Mouse (Mus musculus) heart, postnatal 0 days (tissue): ENCODE measurements around the gene Slc5a6. TPM values are rescaled to one million over a fixed set of nuclear protein-coding genes. Genes with fewer than 3 reads are reported as not detected.

Experiments used
- ATAC-seq: fragments of 200-750 bp; cut with Nextera tagmentation; 2 replicates; pipeline ENCODE4 v1.8.0; 2017; ENCODE audit warnings: low read depth, moderate number of reproducible peaks, moderate library complexity; ENCODE audit not compliant: insufficient read depth
- DNase-seq: peaks from one replicate; pipeline ENCODE4 v3.0.0-alpha.2; 2016; ENCODE audit warnings: low spot score
- H3K27ac ChIP-seq: fragments of 300-500 bp; sonication (generic); 2 replicates; pipeline ENCODE4 v1.5.1; 2014; ENCODE audit warnings: low read depth, mild to moderate bottlenecking
- H3K27me3 ChIP-seq: fragments of 300-500 bp; sonication (generic); 2 replicates; pipeline ENCODE4 v1.6.1; 2014; ENCODE audit warnings: low read length, mixed read lengths; ENCODE audit not compliant: control insufficient read depth, insufficient read depth
- H3K36me3 ChIP-seq: fragments of 300-500 bp; sonication (generic); replicated peaks from 2 replicates; pipeline ENCODE4 v1.6.1; 2014; ENCODE audit warnings: low read length, mixed read lengths; ENCODE audit not compliant: control insufficient read depth, insufficient read depth
- H3K4me1 ChIP-seq: fragments of 300-500 bp; sonication (generic); 2 replicates; pipeline ENCODE4 v1.6.1; 2014; ENCODE audit warnings: antibody characterized with exemption; ENCODE audit not compliant: control insufficient read depth, insufficient read depth
- H3K4me2 ChIP-seq: fragments of 300-500 bp; sonication (generic); 2 replicates; pipeline ENCODE4 v1.6.1; 2014; ENCODE audit warnings: low read depth, mild to moderate bottlenecking, low read length, moderate library complexity
- H3K4me3 ChIP-seq: fragments of 300-500 bp; sonication (generic); 2 replicates; pipeline ENCODE4 v1.5.1; 2014; ENCODE audit warnings: low read depth, low read length
- H3K9ac ChIP-seq: fragments of 300-500 bp; sonication (generic); replicated peaks from 2 replicates; pipeline ENCODE4 v1.6.1; 2014; ENCODE audit warnings: low read depth, low read length, mixed read lengths
- H3K9me3 ChIP-seq: fragments of 300-500 bp; sonication (generic); replicated peaks from 2 replicates; pipeline ENCODE4 v1.6.1; 2016; ENCODE audit warnings: low read length; ENCODE audit not compliant: control insufficient read depth
- CTCF ChIP-seq: IDR thresholded peaks from 2 replicates; pipeline ENCODE4 v1.5.1; 2016; ENCODE audit warnings: antibody characterized with exemption, control low read depth, low read depth
- EP300 ChIP-seq: IDR thresholded peaks from 2 replicates; pipeline ENCODE4 v1.6.1; 2016; ENCODE audit warnings: antibody characterized with exemption, low read depth
- WGBS: fragments of 180-500 bp; shearing (Covaris S2); extraction: QIAGEN DNeasy Blood & Tissue Kit; methylation state at CpG from one replicate; pipeline ENCODE4 v1.1.7; 2014; 5-methylcytosine and 5-hydroxymethylcytosine counted together
- polyA plus RNA-seq: library from polyadenylated mRNA; unstranded; fragments of >200 nt; fragmentation: Nextera tagmentation; extraction: Ambion mirVana; gene quantifications from 2 replicates; pipeline ENCODE4 v1.2.1, GENCODE M21; 2015
- total RNA-seq: library from RNA; depleted of rRNA; stranded (reverse); fragments of >200 nt; gene quantifications from 2 replicates; pipeline ENCODE4 v1.2.3, GENCODE M21; 2014; ENCODE audit warnings: low replicate concordance

The Slc5a6 gene
- total and polyA plus RNA-seq, 2 experiments from 2014 or later: 5.2 to 7.7 TPM

GRCm38 (mm10) chr5:31082935-31083625 is 34.4 kb upstream of the Slc5a6 start:
- H3K4me1 ChIP-seq: peaks cover 11% of the 10 kb centered on the region
- ATAC-seq (0 out of 2 replicates have a peak, but pooled peaks have one; percentile 25), DNase-seq (peak; percentile 29)
- no peaks in the 10 kb centered on the region for H3K9me3 ChIP-seq
- 7% methylated on average over 12 of the region's 12 CpGs for WGBS
- TF ChIP-seq EP300 (no peak), CTCF (no peak)
- H3K4me3 ChIP-seq: peak overlapping the region; percentile 7; the same call in 1 of the 2 replicates
- H3K27ac ChIP-seq: no peak overlapping the region
- peak overlapping the region; percentile 39 for H3K4me2 ChIP-seq
- 0 out of 2 replicates have a peak, but pooled peaks cover 3% of the 10 kb centered on the region for H3K27me3 ChIP-seq
- peaks cover 1% of the 10 kb centered on the region; the same call in 1 of the 2 replicates for H3K36me3 ChIP-seq
- H3K9ac ChIP-seq: no peak overlapping the region

- peak; percentile 67 for DNase-seq
- Histone ChIP-seq H3K4me1 (peaks cover 11% of the 10 kb centered on the region), H3K36me3 (peaks cover 9% of the 10 kb centered on the region; the same call in 1 of the 2 replicates), H3K27ac (no peak overlapping the region), H3K9ac (no peak overlapping the region), H3K9me3 (no peaks in the 10 kb centered on the region), H3K4me3 (no peak overlapping the region), H3K27me3 (no peaks in the 10 kb centered on the region), H3K4me2 (peak overlapping the region; percentile 39; the same call in 1 of the 2 replicates)
- peak; percentile 34; the same call in 1 of the 2 replicates for ATAC-seq
- WGBS: 9% methylated on average over 5 of the region's 5 CpGs
- no peak for TF ChIP-seq EP300
- peak; percentile 71 for TF ChIP-seq CTCF
Measured at GRCm38 (mm10) chr5:31082355-31082754, 33.6 kb upstream of the Slc5a6 start.

- no peak overlapping the region for H3K4me2 ChIP-seq
- peak; percentile 26 for DNase-seq
- peak; percentile 66 for TF ChIP-seq CTCF
- no peak for TF ChIP-seq EP300
- H3K9me3 ChIP-seq: no peaks in the 10 kb centered on the region
- peaks cover 18% of the 10 kb centered on the region for H3K36me3 ChIP-seq
- H3K4me3 ChIP-seq: no peak overlapping the region
- no peak overlapping the region for H3K27ac ChIP-seq
- no peak overlapping the region for H3K9ac ChIP-seq
- 88% methylated on average over 3 of the region's 3 CpGs for WGBS
- no peak for ATAC-seq
- H3K27me3 ChIP-seq: no peaks in the 10 kb centered on the region
- H3K4me1 ChIP-seq: peaks cover 11% of the 10 kb centered on the region
Measured at GRCm38 (mm10) chr5:31081386-31081785, 32.7 kb upstream of the Slc5a6 start.

GRCm38 (mm10) chr5:31080795-31081164 is 32.1 kb upstream of the Slc5a6 start:
- H3K4me2 ChIP-seq: no peak overlapping the region
- H3K27me3 ChIP-seq: no peaks in the 10 kb centered on the region
- no peak overlapping the region for H3K27ac ChIP-seq
- H3K9ac ChIP-seq: no peak overlapping the region
- H3K4me3 ChIP-seq: no peak overlapping the region
- DNase-seq (no peak), ATAC-seq (no peak)
- no peaks in the 10 kb centered on the region for H3K9me3 ChIP-seq
- H3K36me3 ChIP-seq: peaks cover 24% of the 10 kb centered on the region
- peaks cover 11% of the 10 kb centered on the region for H3K4me1 ChIP-seq
- TF ChIP-seq CTCF: no peak
- no peak for TF ChIP-seq EP300
- WGBS: 65% methylated on average over 3 of the region's 3 CpGs

GRCm38 (mm10) chr5:31080059-31080794 is 31.5 kb upstream of the Slc5a6 start:
- Histone ChIP-seq H3K36me3 (peaks cover 30% of the 10 kb centered on the region), H3K4me1 (peaks cover 11% of the 10 kb centered on the region), H3K27ac (no peak overlapping the region), H3K4me3 (no peak overlapping the region), H3K27me3 (no peaks in the 10 kb centered on the region), H3K9ac (no peak overlapping the region), H3K4me2 (no peak overlapping the region), H3K9me3 (no peaks in the 10 kb centered on the region)
- DNase-seq (peak; percentile 39), ATAC-seq (no peak)
- no peak for TF ChIP-seq CTCF
- 63% methylated on average over 13 of the region's 13 CpGs for WGBS
